Mouse (Mus musculus): Measurements from ENCODE around the gene Gss. TPM values are rescaled to one million over a fixed set of nuclear protein-coding genes. Genes with fewer than 3 reads are reported as not detected.

Gss gene
- polyA plus RNA-seq, 1 experiment from 2014 or later = 21.4 TPM

DNA sequence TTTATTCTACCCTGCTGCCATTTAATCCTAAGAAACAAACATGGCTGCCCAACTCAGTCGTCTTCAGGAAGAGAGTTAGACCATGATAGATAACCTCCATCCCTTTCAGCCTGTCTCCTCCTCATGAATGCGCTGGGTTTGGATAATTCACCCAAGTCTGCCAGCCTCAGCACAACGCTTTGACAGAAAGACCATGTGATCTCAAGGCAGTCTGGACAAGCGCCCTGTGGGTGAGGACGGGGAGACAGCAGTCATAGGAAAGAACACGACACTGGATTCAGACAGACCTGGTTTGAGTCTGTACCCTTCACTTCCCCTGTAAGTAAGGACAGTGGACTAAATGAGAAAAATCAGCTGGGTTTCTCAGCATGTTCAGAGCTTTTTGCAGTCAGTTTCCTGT is 3.1 kb downstream of the Gss start:
- no peak overlapping the region for H3K4me2 ChIP-seq
- 76% methylated on average over 6 of the region's 6 CpGs for WGBS (ENCODE audit: insufficient replicate concordance)
- no peaks in the 10 kb centered on the region for H3K36me3 ChIP-seq (ENCODE audit: control insufficient read depth, insufficient read depth, low read length)
- H3K4me1 ChIP-seq (ENCODE audit: control insufficient read depth, insufficient read depth, low read length) = peaks cover 10% of the 10 kb centered on the region
- no peak overlapping the region for H3K4me3 ChIP-seq (ENCODE audit: low read depth, low read length)
- H3K9ac ChIP-seq (ENCODE audit: low read depth, low read length) = no peak overlapping the region
- H3K27me3 ChIP-seq (ENCODE audit: control insufficient read depth, insufficient read depth, low read length) = no peaks in the 10 kb centered on the region
- no peak for ATAC-seq (replicated peaks; ENCODE audit: insufficient number of reproducible peaks, low FRiP score, low TSS enrichment)
- H3K9me3 ChIP-seq (replicated peaks; ENCODE audit: control insufficient read depth, low read length) = no peaks in the 10 kb centered on the region
- H3K27ac ChIP-seq (ENCODE audit: low read depth, low read length) = no peak overlapping the region

DNA sequence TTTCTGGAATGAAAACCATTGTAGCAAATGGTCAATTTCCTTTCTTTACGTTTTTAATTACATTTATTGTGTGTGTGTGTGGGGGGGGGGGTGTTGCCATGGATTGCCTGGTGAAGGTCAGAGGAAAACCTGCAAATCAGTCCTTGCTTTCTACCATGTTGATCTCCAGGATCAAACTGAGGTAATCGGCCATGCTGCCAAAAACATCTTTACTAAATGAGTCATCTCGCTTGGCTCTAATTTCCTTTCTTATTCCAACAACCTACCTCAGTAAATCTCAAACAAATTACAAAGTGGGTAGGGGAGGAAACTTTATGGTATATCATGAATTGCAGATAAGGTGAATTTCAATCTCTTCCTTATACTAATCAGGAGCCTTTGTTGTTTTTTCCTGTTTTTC is 4.5 kb downstream of the Gss start:
- Histone ChIP-seq H3K27me3 (ENCODE audit: control insufficient read depth, insufficient read depth, low read length) (no peaks in the 10 kb centered on the region), H3K9ac (ENCODE audit: low read depth, low read length) (no peak overlapping the region), H3K4me3 (ENCODE audit: low read depth, low read length) (no peak overlapping the region), H3K4me2 (no peak overlapping the region), H3K27ac (ENCODE audit: low read depth, low read length) (no peak overlapping the region), H3K9me3 (replicated peaks; ENCODE audit: control insufficient read depth, low read length) (no peaks in the 10 kb centered on the region), H3K4me1 (ENCODE audit: control insufficient read depth, insufficient read depth, low read length) (peaks cover 10% of the 10 kb centered on the region), H3K36me3 (ENCODE audit: control insufficient read depth, insufficient read depth, low read length) (no peaks in the 10 kb centered on the region)
- WGBS (ENCODE audit: insufficient replicate concordance) = 72% methylated on average over 3 of the region's 3 CpGs
- no peak for ATAC-seq (replicated peaks; ENCODE audit: insufficient number of reproducible peaks, low FRiP score, low TSS enrichment)

DNA sequence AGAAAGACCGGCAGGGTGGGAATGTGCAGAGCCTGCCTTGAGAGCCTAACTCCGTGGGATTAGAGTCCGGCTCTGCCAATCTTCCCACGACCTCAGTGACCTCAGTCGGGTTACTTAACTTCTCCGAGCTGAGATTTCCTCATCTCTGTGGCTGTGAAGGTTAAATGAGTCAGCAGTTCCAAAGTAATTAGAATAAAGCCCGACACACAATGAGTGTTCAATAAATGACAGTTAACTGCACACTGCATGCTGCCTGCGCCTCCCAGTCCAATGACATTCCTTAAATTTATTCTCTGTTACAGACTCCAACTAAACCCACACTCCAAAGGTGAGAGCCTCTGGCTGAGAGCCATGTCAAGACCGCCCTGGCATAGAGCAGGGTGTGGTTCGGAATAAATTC is 7.1 kb downstream of the Gss start:
- 65% methylated on average over 10 of the region's 10 CpGs for WGBS (ENCODE audit: insufficient replicate concordance)
- Histone ChIP-seq H3K27ac (ENCODE audit: low read depth, low read length) (no peak overlapping the region), H3K9me3 (replicated peaks; ENCODE audit: control insufficient read depth, low read length) (no peaks in the 10 kb centered on the region), H3K4me1 (ENCODE audit: control insufficient read depth, insufficient read depth, low read length) (no peaks in the 10 kb centered on the region), H3K9ac (ENCODE audit: low read depth, low read length) (no peak overlapping the region), H3K4me2 (no peak overlapping the region), H3K36me3 (ENCODE audit: control insufficient read depth, insufficient read depth, low read length) (no peaks in the 10 kb centered on the region), H3K27me3 (ENCODE audit: control insufficient read depth, insufficient read depth, low read length) (no peaks in the 10 kb centered on the region), H3K4me3 (ENCODE audit: low read depth, low read length) (no peak overlapping the region)
- no peak for ATAC-seq (replicated peaks; ENCODE audit: insufficient number of reproducible peaks, low FRiP score, low TSS enrichment)

DNA sequence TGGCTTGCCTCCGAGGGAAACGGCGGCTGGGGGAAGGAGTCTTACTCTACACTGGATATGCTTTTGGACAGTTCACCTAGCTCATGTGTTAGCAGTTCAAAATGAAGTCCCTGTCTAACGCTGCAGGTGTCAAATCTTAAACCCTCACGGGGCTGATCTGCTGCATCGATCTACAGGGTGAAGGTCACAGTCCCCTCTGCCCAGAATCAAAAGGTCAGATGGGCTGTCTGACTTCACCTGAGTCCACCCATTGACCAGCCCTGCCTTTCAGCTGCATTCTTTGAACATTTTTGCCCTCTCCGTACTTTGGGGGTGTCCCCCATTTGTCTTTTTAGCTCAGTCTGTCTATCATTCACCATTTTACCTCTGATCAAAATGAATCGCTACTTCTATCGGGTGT is 7.5 kb downstream of the Gss start:
- Histone ChIP-seq H3K36me3 (ENCODE audit: control insufficient read depth, insufficient read depth, low read length) (no peaks in the 10 kb centered on the region), H3K4me1 (ENCODE audit: control insufficient read depth, insufficient read depth, low read length) (no peaks in the 10 kb centered on the region), H3K27ac (ENCODE audit: low read depth, low read length) (no peak overlapping the region), H3K9ac (ENCODE audit: low read depth, low read length) (no peak overlapping the region), H3K4me3 (ENCODE audit: low read depth, low read length) (no peak overlapping the region), H3K27me3 (ENCODE audit: control insufficient read depth, insufficient read depth, low read length) (no peaks in the 10 kb centered on the region), H3K9me3 (replicated peaks; ENCODE audit: control insufficient read depth, low read length) (no peaks in the 10 kb centered on the region), H3K4me2 (no peak overlapping the region)
- ATAC-seq (replicated peaks; ENCODE audit: insufficient number of reproducible peaks, low FRiP score, low TSS enrichment) = no peak
- WGBS (ENCODE audit: insufficient replicate concordance) = 83% methylated on average over 9 of the region's 9 CpGs

DNA sequence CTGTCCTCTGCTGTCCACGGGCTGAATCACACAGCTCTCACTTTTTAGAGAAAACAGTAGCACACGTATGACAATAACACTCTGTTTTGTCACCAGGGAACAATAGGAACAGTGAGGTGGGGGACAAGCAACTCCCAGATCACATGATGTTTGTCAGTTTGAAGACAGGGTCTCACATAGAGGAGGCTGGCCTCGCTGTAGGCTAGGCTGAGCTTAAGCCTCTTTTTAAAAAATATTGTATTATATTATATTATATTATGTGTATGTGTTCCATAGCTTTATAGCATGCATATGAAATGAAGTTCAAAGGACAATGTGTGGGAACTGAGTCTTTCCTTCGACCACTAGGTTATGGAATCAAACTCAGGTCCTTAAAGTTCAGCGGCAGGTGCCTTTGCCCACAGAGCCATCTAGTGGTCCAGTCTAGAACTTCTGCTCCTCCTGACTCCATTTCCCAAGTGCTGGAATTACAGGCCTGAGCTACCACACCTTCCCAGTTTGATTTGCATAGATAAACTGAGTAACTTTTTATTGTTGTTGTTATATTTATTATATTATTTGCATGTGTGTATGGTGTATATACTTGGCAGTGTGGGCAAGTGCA is 8.6 kb downstream of the Gss start:
- no peak overlapping the region for H3K9ac ChIP-seq (ENCODE audit: low read depth, low read length)
- no peaks in the 10 kb centered on the region for H3K4me1 ChIP-seq (ENCODE audit: control insufficient read depth, insufficient read depth, low read length)
- H3K36me3 ChIP-seq (ENCODE audit: control insufficient read depth, insufficient read depth, low read length) = no peaks in the 10 kb centered on the region
- no peak overlapping the region for H3K27ac ChIP-seq (ENCODE audit: low read depth, low read length)
- H3K4me2 ChIP-seq = no peak overlapping the region
- H3K9me3 ChIP-seq (replicated peaks; ENCODE audit: control insufficient read depth, low read length) = no peaks in the 10 kb centered on the region
- H3K27me3 ChIP-seq (ENCODE audit: control insufficient read depth, insufficient read depth, low read length) = no peaks in the 10 kb centered on the region
- 48% methylated on average over 5 of the region's 5 CpGs for WGBS (ENCODE audit: insufficient replicate concordance)
- ATAC-seq (replicated peaks; ENCODE audit: insufficient number of reproducible peaks, low FRiP score, low TSS enrichment) = no peak
- no peak overlapping the region for H3K4me3 ChIP-seq (ENCODE audit: low read depth, low read length)

DNA sequence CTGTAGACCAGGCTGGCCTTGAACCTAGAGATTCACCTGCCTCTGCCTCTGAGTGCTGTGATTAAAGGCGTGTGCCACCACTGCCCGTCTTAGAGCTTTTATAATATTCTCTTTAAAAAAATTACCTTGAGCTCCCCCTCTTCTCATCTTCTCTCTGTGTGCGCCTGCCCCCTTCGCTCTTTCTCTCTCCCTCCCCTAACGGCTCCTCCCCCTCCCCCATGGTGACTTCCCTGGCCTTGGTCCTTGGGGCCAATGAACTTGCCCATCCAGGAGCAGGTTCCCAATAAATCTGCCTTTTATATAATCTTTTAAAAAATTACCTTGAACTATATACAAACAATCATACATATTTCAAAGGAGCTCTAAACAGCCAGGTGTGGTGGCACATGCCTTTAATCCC is 9.6 kb downstream of the Gss start:
- no peak for ATAC-seq (replicated peaks; ENCODE audit: insufficient number of reproducible peaks, low FRiP score, low TSS enrichment)
- Histone ChIP-seq H3K4me1 (ENCODE audit: control insufficient read depth, insufficient read depth, low read length) (no peaks in the 10 kb centered on the region), H3K27me3 (ENCODE audit: control insufficient read depth, insufficient read depth, low read length) (no peaks in the 10 kb centered on the region)

DNA sequence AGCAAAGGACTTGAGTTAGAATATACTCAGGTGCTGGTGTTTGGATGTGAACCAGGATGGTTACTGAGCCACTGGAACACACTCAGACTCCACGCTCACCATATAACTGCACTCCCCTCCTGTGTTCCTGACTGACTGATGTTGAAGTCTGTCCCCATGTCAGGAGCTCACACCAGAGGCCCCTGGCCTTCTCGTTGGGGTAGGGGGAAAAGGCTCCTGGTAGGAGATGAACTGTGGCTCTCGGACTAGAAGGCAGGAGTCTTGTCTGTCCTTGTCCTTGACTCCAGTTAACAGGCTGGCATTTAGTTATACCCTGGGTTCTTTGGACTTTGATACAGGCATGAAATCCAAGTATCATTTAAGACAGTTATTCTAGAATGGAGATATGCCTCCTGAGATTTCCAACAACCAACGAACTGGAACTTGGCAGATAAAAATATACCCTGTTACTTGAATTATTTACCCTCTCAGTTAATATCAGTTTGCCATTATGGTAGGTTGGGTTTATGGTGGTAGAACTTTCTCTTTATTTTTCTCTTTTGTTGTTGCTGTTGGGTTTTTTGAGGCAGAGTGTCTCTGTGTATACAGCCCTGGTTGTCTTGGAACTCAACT is 10.1 kb downstream of the Gss start:
- Histone ChIP-seq H3K4me3 (ENCODE audit: low read depth, low read length) (no peak overlapping the region), H3K9me3 (replicated peaks; ENCODE audit: control insufficient read depth, low read length) (no peaks in the 10 kb centered on the region), H3K9ac (ENCODE audit: low read depth, low read length) (no peak overlapping the region), H3K36me3 (ENCODE audit: control insufficient read depth, insufficient read depth, low read length) (no peaks in the 10 kb centered on the region), H3K27me3 (ENCODE audit: control insufficient read depth, insufficient read depth, low read length) (no peaks in the 10 kb centered on the region), H3K27ac (ENCODE audit: low read depth, low read length) (no peak overlapping the region), H3K4me2 (no peak overlapping the region), H3K4me1 (ENCODE audit: control insufficient read depth, insufficient read depth, low read length) (no peaks in the 10 kb centered on the region)
- no peak for ATAC-seq (replicated peaks; ENCODE audit: insufficient number of reproducible peaks, low FRiP score, low TSS enrichment)
- 67% methylated on average over 4 of the region's 4 CpGs for WGBS (ENCODE audit: insufficient replicate concordance)

More for the DNA sequence above, 9.6 kb downstream of the Gss start:
- no peak overlapping the region for H3K9ac ChIP-seq (ENCODE audit: low read depth, low read length)
- H3K4me2 ChIP-seq = no peak overlapping the region
- no peaks in the 10 kb centered on the region for H3K36me3 ChIP-seq (ENCODE audit: control insufficient read depth, insufficient read depth, low read length)
- no peak overlapping the region for H3K27ac ChIP-seq (ENCODE audit: low read depth, low read length)
- 74% methylated on average over 5 of the region's 5 CpGs for WGBS (ENCODE audit: insufficient replicate concordance)
- H3K4me3 ChIP-seq (ENCODE audit: low read depth, low read length) = no peak overlapping the region
- H3K9me3 ChIP-seq (replicated peaks; ENCODE audit: control insufficient read depth, low read length) = no peaks in the 10 kb centered on the region

DNA sequence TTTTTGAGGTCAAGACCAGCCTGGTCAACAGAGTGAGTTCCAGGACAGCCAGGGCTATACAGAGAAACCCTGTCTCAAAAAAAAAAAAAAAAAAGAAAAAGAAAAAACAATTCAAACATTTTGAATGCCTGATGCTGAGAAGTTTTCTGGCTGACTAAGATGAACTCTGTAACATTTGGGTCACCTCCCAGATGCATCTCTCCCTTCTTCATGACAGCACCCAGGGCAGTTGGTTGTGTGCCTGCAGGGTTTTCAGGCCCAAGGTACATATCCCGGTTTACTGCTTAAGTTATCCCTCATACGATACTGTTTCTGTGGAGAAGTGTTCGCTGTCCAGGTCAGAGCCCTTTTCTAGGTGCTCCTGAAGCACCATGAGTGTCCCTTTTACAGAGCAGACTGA is 12.3 kb downstream of the Gss start:
- Histone ChIP-seq H3K4me1 (ENCODE audit: control insufficient read depth, insufficient read depth, low read length) (no peaks in the 10 kb centered on the region), H3K9me3 (replicated peaks; ENCODE audit: control insufficient read depth, low read length) (no peaks in the 10 kb centered on the region), H3K4me2 (no peak overlapping the region), H3K27ac (ENCODE audit: low read depth, low read length) (no peak overlapping the region), H3K4me3 (ENCODE audit: low read depth, low read length) (no peak overlapping the region), H3K36me3 (ENCODE audit: control insufficient read depth, insufficient read depth, low read length) (0 out of 2 replicates have a peak, but pooled peaks cover under 1% of the 10 kb centered on the region), H3K9ac (ENCODE audit: low read depth, low read length) (no peak overlapping the region), H3K27me3 (ENCODE audit: control insufficient read depth, insufficient read depth, low read length) (no peaks in the 10 kb centered on the region)
- WGBS (ENCODE audit: insufficient replicate concordance) = 88% methylated on average over 3 of the region's 3 CpGs
- no peak for ATAC-seq (replicated peaks; ENCODE audit: insufficient number of reproducible peaks, low FRiP score, low TSS enrichment)

DNA sequence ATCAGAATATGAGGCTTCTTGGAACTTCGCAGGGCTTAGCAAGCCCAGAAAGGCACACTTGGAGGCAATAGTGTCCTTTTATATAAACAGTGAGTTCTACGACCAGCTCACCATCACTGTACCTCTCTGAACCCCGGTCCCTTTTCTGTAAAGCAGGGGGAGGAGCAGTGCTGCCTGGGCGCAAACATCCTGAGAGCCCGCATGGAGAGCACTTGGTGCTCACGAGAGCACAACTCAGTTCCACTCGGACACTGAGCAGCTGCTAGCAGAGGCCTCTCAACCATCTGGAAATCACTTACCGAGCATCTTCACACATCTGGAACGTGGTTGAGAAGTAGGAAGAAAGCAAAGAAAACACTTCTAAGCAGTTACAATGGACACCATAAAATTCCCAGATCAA is 16.0 kb downstream of the Gss start:
- H3K4me2 ChIP-seq = no peak overlapping the region
- H3K4me3 ChIP-seq (ENCODE audit: low read depth, low read length) = no peak overlapping the region
- H3K36me3 ChIP-seq (ENCODE audit: control insufficient read depth, insufficient read depth, low read length) = 0 out of 2 replicates have a peak, but pooled peaks cover 2% of the 10 kb centered on the region
- H3K27me3 ChIP-seq (ENCODE audit: control insufficient read depth, insufficient read depth, low read length) = no peaks in the 10 kb centered on the region
- H3K9me3 ChIP-seq (replicated peaks; ENCODE audit: control insufficient read depth, low read length) = no peaks in the 10 kb centered on the region
- no peak overlapping the region for H3K9ac ChIP-seq (ENCODE audit: low read depth, low read length)
- 80% methylated on average over 9 of the region's 9 CpGs for WGBS (ENCODE audit: insufficient replicate concordance)
- H3K4me1 ChIP-seq (ENCODE audit: control insufficient read depth, insufficient read depth, low read length) = no peaks in the 10 kb centered on the region
- ATAC-seq (replicated peaks; ENCODE audit: insufficient number of reproducible peaks, low FRiP score, low TSS enrichment) = no peak
- no peak overlapping the region for H3K27ac ChIP-seq (ENCODE audit: low read depth, low read length)
